Mouse (Mus musculus): ENCODE measurements around the gene Srp68.
A peak's percentile ranks its signal among the peaks of the same experiment; 100 is the strongest.

- TF ChIP-seq POLR2AphosphoS2 (IDR thresholded peaks at IDR 0.05; ENCODE audit: insufficient read length, low read depth): no peak
- peak in 2 of 3 experiments; percentile 11 to 19 for TF ChIP-seq MYOD1 (IDR thresholded peaks at IDR 0.05; ENCODE audit: control insufficient read depth in 1 of 3, insufficient read length in 2 of 3, low read depth in 2 of 3)
- TF ChIP-seq MAX (IDR thresholded peaks at IDR 0.05; ENCODE audit: low read depth): no peak
- TF ChIP-seq SRF (IDR thresholded peaks at IDR 0.05; ENCODE audit: control insufficient read depth, insufficient read length, low read depth): no peak
- no peak for TF ChIP-seq POLR2A (IDR thresholded peaks at IDR 0.05; ENCODE audit: insufficient read length, low read depth)
- TF ChIP-seq USF1 (IDR thresholded peaks at IDR 0.05; ENCODE audit: low read depth): no peak
- no peak for TF ChIP-seq REST (IDR thresholded peaks at IDR 0.05; ENCODE audit: insufficient read depth, insufficient read length)
- no peak for TF ChIP-seq E2F4 (IDR thresholded peaks at IDR 0.05; ENCODE audit: insufficient read depth)
- no peak for TF ChIP-seq MYOG (IDR thresholded peaks at IDR 0.05; ENCODE audit: control insufficient read depth in 1 of 3, insufficient read depth in 1 of 3, insufficient read length in 2 of 3, low read depth in 2 of 3)
Observed at GRCm38 (mm10) chr11:116226414-116226813, 47.6 kb downstream of the Srp68 start.
